Mouse (Mus musculus): ENCODE results near the gene Tex13c3.
"Not testable (repeated sequence)": the region's sequence is repeated elsewhere in the genome, so short reads cannot be mapped to it uniquely, and the experiment has no call there.

The Tex13c3 gene

GRCm38 (mm10) chrX:19481219-19481618 is at the start of gene Tex13c3:
Gene Tex13c3 (minus strand): TSS chrX:19481319.
- DNase-seq (ENCODE audit: low read depth, low spot score), result not testable (repeated sequence)

- no peak for DNase-seq (ENCODE audit: low read depth, low spot score)
These were observed 8.6 kb upstream of the Tex13c3 start for GRCm38 (mm10) chrX:19489731-19490130.

Measured in WW6 (cell line).